Mouse (Mus musculus): ENCODE measurements around the gene Krba1. TPM values are rescaled to one million over a fixed set of nuclear protein-coding genes. Genes with fewer than 3 reads are reported as not detected.

Krba1 gene
- total RNA-seq, 2 experiments from 2014 or later = 14.4 to 18.6 TPM

- DNase-seq = peak in 1 of 2 experiments; percentile 27
These were observed 53.1 kb downstream of the Krba1 start for GRCm38 (mm10) chr6:48448527-48448926.

- no peak for DNase-seq
These were observed 56.8 kb downstream of the Krba1 start for GRCm38 (mm10) chr6:48452151-48452550.

- no peak for DNase-seq
These were observed 57.4 kb downstream of the Krba1 start for GRCm38 (mm10) chr6:48452771-48453170.

- no peak for DNase-seq
These were observed 69.7 kb downstream of the Krba1 start for GRCm38 (mm10) chr6:48464966-48465679.

- no peak for DNase-seq
These were observed 71.3 kb downstream of the Krba1 start for GRCm38 (mm10) chr6:48466715-48467114.

GRCm38 (mm10) chr6:48467490-48467889, 72.1 kb downstream of the Krba1 start:
- no peak for DNase-seq

Small RNA genes within 50 kb of the gene (microRNA-seq; reads per million reads assigned to microRNA genes)
- 0 reads per million in 2 experiments for gene Gm24325

Other genes with a start within 250 kb of the Krba1 start
- gene Zfp467, start 50.2 kb downstream of the Krba1 start, total RNA-seq (2021) = 10 to 100 TPM; 10.2 to 11.3 TPM
- under 1 TPM; 0.22 to 0.23 TPM for gene Sspo, start 52.6 kb downstream of the Krba1 start, total RNA-seq (2021)
- 10 to 100 TPM; 19.8 to 21.4 TPM for gene Atp6v0e2, start 142.0 kb downstream of the Krba1 start, total RNA-seq (2021)
- 10 to 100 TPM; 14.7 to 18.6 TPM for gene Lrrc61, start 159.2 kb downstream of the Krba1 start, total RNA-seq (2021)
- 10 to 100 TPM; 60.1 to 86.3 TPM for gene Rarres2, start 177.2 kb downstream of the Krba1 start, total RNA-seq (2021)
- gene Gm45021, start 194.0 kb downstream of the Krba1 start, total RNA-seq (2021) = not detected
- gene Repin1, start 198.3 kb downstream of the Krba1 start, total RNA-seq (2021) = 10 to 100 TPM; 32.3 to 32.9 TPM
- not detected for gene Gm44965, start 198.4 kb downstream of the Krba1 start, total RNA-seq (2021)
- gene Zfp775, start 206.5 kb downstream of the Krba1 start, total RNA-seq (2021) = 10 to 100 TPM; 11.8 to 12.3 TPM
- gene AI854703, start 231.2 kb downstream of the Krba1 start, total RNA-seq (2021) = under 1 TPM; 0.37 to 0.39 TPM

All from heart, adult 18-20 months (tissue).